Mouse (Mus musculus) ovary, postnatal 10 days (tissue): ENCODE data around the gene Sult2b1.

Experiments used
- DNase-seq: peaks from one replicate; pipeline ENCODE4 v3.0.0; 2022; ENCODE audit warnings: low spot score

Sult2b1 gene

GRCm38 (mm10) chr7:45800546-45801204, 16.2 kb upstream of the Sult2b1 start:
- no peak for DNase-seq

GRCm38 (mm10) chr7:45800001-45800400, 15.5 kb upstream of the Sult2b1 start:
- no peak for DNase-seq

- no peak for DNase-seq
Measured at GRCm38 (mm10) chr7:45798931-45799330, 14.5 kb upstream of the Sult2b1 start.

GRCm38 (mm10) chr7:45798511-45798836, 14.0 kb upstream of the Sult2b1 start:
- no peak for DNase-seq

- DNase-seq = no peak
Measured at GRCm38 (mm10) chr7:45797661-45798510, 13.4 kb upstream of the Sult2b1 start.

- no peak for DNase-seq
Measured at GRCm38 (mm10) chr7:45796950-45797349, 12.5 kb upstream of the Sult2b1 start.

GRCm38 (mm10) chr7:45794971-45795370, 10.5 kb upstream of the Sult2b1 start:
- DNase-seq = no peak

- DNase-seq = no peak
Measured at GRCm38 (mm10) chr7:45793969-45794585, 9.6 kb upstream of the Sult2b1 start.

GRCm38 (mm10) chr7:45793240-45793639, 8.8 kb upstream of the Sult2b1 start:
- no peak for DNase-seq

- no peak for DNase-seq
Measured at GRCm38 (mm10) chr7:45791756-45792490, 7.5 kb upstream of the Sult2b1 start.

- DNase-seq = no peak
Measured at GRCm38 (mm10) chr7:45790721-45791120, 6.3 kb upstream of the Sult2b1 start.

- no peak for DNase-seq
Measured at GRCm38 (mm10) chr7:45787642-45788041, 3.2 kb upstream of the Sult2b1 start.

GRCm38 (mm10) chr7:45786661-45787413, 2.4 kb upstream of the Sult2b1 start:
- DNase-seq = no peak

GRCm38 (mm10) chr7:45786136-45786578, 1.7 kb upstream of the Sult2b1 start:
- no peak for DNase-seq

GRCm38 (mm10) chr7:45785388-45786135, 1.1 kb upstream of the Sult2b1 start:
- DNase-seq = no peak

- no peak for DNase-seq
Measured at GRCm38 (mm10) chr7:45783511-45784091, 868 bp downstream of the Sult2b1 start, which contains the start of gene Lmtk3. Lmtk3 (plus strand) TSS chr7:45783738.

GRCm38 (mm10) chr7:45782271-45782670, 2.2 kb downstream of the Sult2b1 start:
- no peak for DNase-seq

- no peak for DNase-seq
Measured at GRCm38 (mm10) chr7:45779081-45779641, 5.3 kb downstream of the Sult2b1 start.

GRCm38 (mm10) chr7:45775237-45775636, 9.2 kb downstream of the Sult2b1 start:
- DNase-seq = no peak

GRCm38 (mm10) chr7:45771101-45771500, 13.4 kb downstream of the Sult2b1 start:
- no peak for DNase-seq
